Mouse (Mus musculus) kidney, adult 9 months (tissue): ENCODE results near the gene Zfp385c.
"Not testable (repeated sequence)": the region's sequence is repeated elsewhere in the genome, so short reads cannot be mapped to it uniquely, and the experiment has no call there.

Experiments
- DNase-seq: peaks from one replicate; pipeline ENCODE4 v3.0.0; 2022

Zfp385c gene

GRCm38 (mm10) chr11:100594608-100595007 lies 97.6 kb downstream of the Zfp385c start:
- DNase-seq = no peak

DNA sequence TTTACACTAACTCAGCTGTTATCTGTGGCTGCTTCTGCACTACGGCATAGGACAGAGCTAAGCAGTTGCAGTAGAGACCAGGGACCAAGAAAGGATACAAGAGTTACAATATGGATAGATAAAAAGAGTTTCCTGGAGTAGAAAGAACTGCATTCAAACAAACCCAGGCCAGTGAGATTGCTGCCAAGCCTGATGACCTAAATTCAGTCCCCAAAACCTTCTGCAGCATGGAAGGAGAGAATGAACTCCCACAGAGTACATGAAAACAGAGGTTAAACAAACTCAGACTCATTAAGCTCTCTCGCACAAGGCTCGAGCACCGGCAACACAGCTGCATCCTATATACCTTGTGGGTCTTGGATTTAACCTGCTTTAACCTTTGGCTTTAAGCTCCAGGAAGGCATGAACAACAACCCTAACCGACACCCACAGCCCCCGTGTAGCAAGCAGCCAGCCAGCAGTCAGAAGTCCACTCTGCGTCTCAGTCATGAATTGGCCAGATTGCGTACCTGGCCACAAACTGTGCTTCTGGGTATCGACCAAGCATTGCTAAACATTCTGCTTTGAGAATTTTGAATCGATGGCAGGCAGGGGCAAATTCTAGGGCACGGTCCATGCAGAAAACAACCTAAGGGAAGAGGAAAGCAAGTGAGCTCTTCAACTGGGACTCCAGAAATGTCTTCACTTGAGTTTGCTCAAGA lies 99.8 kb downstream of the Zfp385c start:
- DNase-seq = no peak

- no peak for DNase-seq
These were observed 103.8 kb downstream of the Zfp385c start for GRCm38 (mm10) chr11:100588462-100588861.

DNA sequence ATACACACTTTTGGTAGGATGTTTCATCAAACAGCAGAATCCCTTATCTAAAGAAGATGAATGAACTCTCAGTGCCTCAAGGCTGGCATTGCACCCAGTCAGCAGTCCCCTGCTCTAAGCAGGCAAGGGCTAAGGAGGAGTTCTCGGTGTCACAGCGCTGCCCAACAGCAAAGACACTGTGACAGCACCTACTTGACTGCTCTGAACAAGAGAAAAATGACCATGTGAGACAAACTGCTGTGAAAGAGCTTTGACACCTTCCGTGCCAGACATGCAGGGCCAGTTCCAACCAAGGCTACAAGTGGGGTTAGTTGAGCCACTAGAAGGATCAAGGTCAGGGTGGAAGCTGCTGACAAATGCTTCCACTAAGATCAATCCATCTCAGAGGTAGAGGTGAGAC lies 107.1 kb downstream of the Zfp385c start:
- DNase-seq = no peak

- DNase-seq = no peak
These were observed 107.7 kb downstream of the Zfp385c start for GRCm38 (mm10) chr11:100584561-100584961.

- no peak for DNase-seq
These were observed 109.4 kb downstream of the Zfp385c start for GRCm38 (mm10) chr11:100582836-100583235.

GRCm38 (mm10) chr11:100582413-100582812 lies 109.8 kb downstream of the Zfp385c start:
- not testable (repeated sequence) for DNase-seq

DNA sequence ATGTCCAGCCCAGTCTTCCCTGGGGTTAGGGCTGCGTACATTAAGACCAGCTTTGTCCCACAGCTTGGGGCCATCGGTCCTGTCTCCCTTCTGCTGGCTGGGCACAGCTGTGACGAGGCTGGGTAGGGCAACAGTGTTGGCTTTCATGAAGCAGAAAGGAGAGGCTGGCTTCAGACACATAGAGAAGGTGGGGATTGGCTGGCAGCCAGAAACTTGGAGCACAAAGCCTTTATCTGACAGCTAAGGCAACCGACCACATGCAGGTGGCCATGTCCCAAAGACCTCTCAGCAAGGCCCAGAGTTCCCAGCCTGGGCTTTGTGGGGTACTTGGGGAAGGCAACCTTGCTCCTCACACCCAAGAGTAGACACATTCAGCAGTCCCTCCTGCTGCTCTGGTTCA lies 110.5 kb downstream of the Zfp385c start:
- no peak for DNase-seq

- no peak for DNase-seq
These were observed 112.0 kb downstream of the Zfp385c start for GRCm38 (mm10) chr11:100580275-100580674.

DNA sequence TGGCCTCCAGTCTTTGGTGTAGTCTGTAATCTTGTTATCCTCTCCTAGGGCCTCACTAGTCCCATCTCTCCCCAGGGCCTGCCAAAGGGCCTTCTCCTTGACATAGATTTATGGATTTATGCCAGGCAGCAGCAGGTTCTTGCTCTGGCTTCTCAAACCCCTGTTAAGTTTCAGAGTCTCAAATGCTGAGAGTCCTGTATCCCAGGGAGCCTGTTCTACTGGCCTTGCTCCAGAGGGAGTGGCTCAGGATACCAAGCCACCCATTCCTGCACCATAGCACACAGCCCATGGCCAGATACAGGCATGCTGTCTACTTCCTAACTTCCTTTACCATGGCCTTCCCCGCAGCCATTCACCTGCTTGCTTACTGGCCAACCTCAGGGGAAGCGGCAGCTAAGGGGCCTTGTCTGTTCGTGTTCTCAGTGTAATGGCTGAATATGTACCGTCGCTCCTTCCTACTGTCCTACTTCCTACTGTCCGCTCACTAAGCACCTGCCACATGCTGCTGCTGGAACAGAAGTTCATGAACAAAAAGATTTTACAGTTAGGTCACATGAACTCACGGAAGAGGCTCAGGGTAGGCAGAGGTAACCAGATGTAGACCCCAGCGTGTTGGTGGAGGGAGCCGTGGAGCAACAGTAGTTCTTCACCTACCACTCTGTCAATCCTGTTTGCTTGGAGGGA lies 113.0 kb downstream of the Zfp385c start:
- no peak for DNase-seq

GRCm38 (mm10) chr11:100577852-100578599 lies 114.2 kb downstream of the Zfp385c start:
- no peak for DNase-seq
